14 mouse cellular contexts compared by ENCODE assay signal in the genomic region with DNA sequence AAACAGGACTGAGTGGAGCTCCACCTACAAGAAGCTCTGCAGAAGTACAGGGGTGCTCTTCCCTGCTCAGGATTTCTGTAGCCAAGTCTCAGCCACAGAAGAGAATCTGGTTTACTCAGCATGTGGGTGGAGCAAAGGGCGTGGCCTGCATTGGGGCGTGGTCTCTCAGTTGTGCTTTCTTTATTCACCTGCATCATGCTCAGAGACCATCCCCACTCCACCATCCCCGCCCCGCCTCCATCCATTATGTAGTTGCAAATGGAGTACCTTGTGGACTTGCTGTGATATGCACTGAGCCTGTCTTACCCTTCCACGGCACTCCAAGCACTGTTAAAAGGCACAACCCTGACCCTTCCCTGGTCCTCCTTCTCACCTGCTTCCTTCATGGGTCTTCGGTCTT.
DNase-seq lines count a peak whose midpoint lies in the region; ATAC-seq and TF ChIP-seq lines count a peak whose summit lies in the region.
"Had no signal": no experiment of that assay in that cellular context is flagged by ENCODE, and none has a peak within 500 bp of the region (broad histone marks: within the 10 kb centered on the region; RNA-seq: fewer than 3 reads in every experiment).

No protein-coding gene starts in this region.

- peak; percentile 34; the same call in 1 of the 2 replicates for ATAC-seq in embryonic facial prominence, embryonic 11.5 days (replicated peaks; ENCODE audit: insufficient number of reproducible peaks, low FRiP score, low TSS enrichment, low read depth)
- no peak for ATAC-seq in lung, embryonic 14.5 days (ENCODE audit: insufficient read depth)
- ATAC-seq in forebrain, embryonic 15.5 days (replicated peaks) = peak; percentile 26; the same call in 1 of the 2 replicates

- no peak overlapping the region for H3K27ac ChIP-seq in embryonic facial prominence, embryonic 11.5 days (replicated peaks; ENCODE audit: low read depth, low read length)
- no peak overlapping the region for H3K27ac ChIP-seq in embryonic facial prominence, embryonic 10.5 days (replicated peaks)
- no peak overlapping the region for H3K27ac ChIP-seq in lung, embryonic 14.5 days (ENCODE audit: low read depth)
- no peak overlapping the region for H3K27ac ChIP-seq in CH12.LX (ENCODE audit: insufficient read depth, low read depth)
- no peak overlapping the region for H3K27ac ChIP-seq in forebrain, embryonic 15.5 days (replicated peaks)
- H3K27ac ChIP-seq in cerebellum, adult 2 months (ENCODE audit: insufficient read depth, low read length) = no peak overlapping the region
- H3K27ac ChIP-seq: hindbrain, embryonic 10.5 days; kidney, postnatal 0 days; neural tube, embryonic 13.5 days had no signal

- H3K27me3 ChIP-seq in embryonic facial prominence, embryonic 11.5 days (ENCODE audit: control insufficient read depth, insufficient read depth, low read length) = no peaks in the 10 kb centered on the region
- H3K27me3 ChIP-seq in embryonic facial prominence, embryonic 10.5 days (replicated peaks; ENCODE audit: low read depth, poor library complexity, severe bottlenecking) = no peaks in the 10 kb centered on the region
- H3K27me3 ChIP-seq in lung, embryonic 14.5 days (ENCODE audit: insufficient read depth, low read length) = no peaks in the 10 kb centered on the region
- H3K27me3 ChIP-seq in CH12.LX (replicated peaks) = no peaks in the 10 kb centered on the region
- no peaks in the 10 kb centered on the region for H3K27me3 ChIP-seq in forebrain, embryonic 15.5 days
- H3K27me3 ChIP-seq in cerebellum, adult 2 months (ENCODE audit: control insufficient read depth, insufficient read depth, low read length) = no peaks in the 10 kb centered on the region
- H3K27me3 ChIP-seq: neural tube, embryonic 13.5 days had no signal

- no peak overlapping the region for H3K4me3 ChIP-seq in embryonic facial prominence, embryonic 11.5 days (ENCODE audit: low read depth, low read length)
- no peak overlapping the region for H3K4me3 ChIP-seq in embryonic facial prominence, embryonic 10.5 days
- H3K4me3 ChIP-seq in lung, embryonic 14.5 days (ENCODE audit: low read depth, low read length) = no peak overlapping the region
- H3K4me3 ChIP-seq in CH12.LX (replicated peaks in 1 of 3; ENCODE audit: low read depth in 2 of 3, low read length in 2 of 3, poor library complexity in 1 of 3) = no peak overlapping the region
- no peak overlapping the region for H3K4me3 ChIP-seq in forebrain, embryonic 15.5 days
- H3K4me3 ChIP-seq in cerebellum, adult 2 months (replicated peaks; ENCODE audit: insufficient read depth, low read depth, low read length) = no peak overlapping the region
- H3K4me3 ChIP-seq: hindbrain, embryonic 10.5 days; neural tube, embryonic 13.5 days had no signal

- H3K9ac ChIP-seq in embryonic facial prominence, embryonic 11.5 days (replicated peaks; ENCODE audit: low read length) = no peak overlapping the region
- no peak overlapping the region for H3K9ac ChIP-seq in lung, embryonic 14.5 days
- H3K9ac ChIP-seq in CH12.LX (ENCODE audit: insufficient read depth, low read depth) = no peak overlapping the region
- no peak overlapping the region for H3K9ac ChIP-seq in forebrain, embryonic 15.5 days (replicated peaks)
- H3K9ac ChIP-seq: neural tube, embryonic 13.5 days had no signal

- WGBS in embryonic facial prominence, embryonic 11.5 days = 49% methylated on average over 6 of the region's 6 CpGs
- 44% methylated on average over 6 of the region's 6 CpGs for WGBS in embryonic facial prominence, embryonic 10.5 days
- WGBS in lung, embryonic 14.5 days = 34% methylated on average over 6 of the region's 6 CpGs
- WGBS in forebrain, embryonic 15.5 days = 53% methylated on average over 6 of the region's 6 CpGs
- WGBS in cerebellum, adult 2 months = 71% methylated on average over 6 of the region's 6 CpGs

- H3K36me3 ChIP-seq in embryonic facial prominence, embryonic 11.5 days (replicated peaks; ENCODE audit: control insufficient read depth, insufficient read depth, low read depth, low read length) = no peaks in the 10 kb centered on the region
- H3K36me3 ChIP-seq in embryonic facial prominence, embryonic 10.5 days (replicated peaks) = no peaks in the 10 kb centered on the region
- H3K36me3 ChIP-seq in lung, embryonic 14.5 days (ENCODE audit: insufficient read depth) = no peaks in the 10 kb centered on the region
- H3K36me3 ChIP-seq in CH12.LX (replicated peaks in 1 of 2; ENCODE audit: control insufficient read depth in 1 of 2, insufficient read depth in 1 of 2, low read length in 1 of 2) = no peaks in the 10 kb centered on the region
- no peaks in the 10 kb centered on the region for H3K36me3 ChIP-seq in forebrain, embryonic 15.5 days
- H3K36me3 ChIP-seq: hindbrain, embryonic 10.5 days had no signal

- DNase-seq in embryonic facial prominence, embryonic 11.5 days (ENCODE audit: low spot score) = no peak
- no peak for DNase-seq in embryonic facial prominence, embryonic 10.5 days (ENCODE audit: low spot score)
- DNase-seq in lung, embryonic 14.5 days = peak; percentile 6
- no peak for DNase-seq in lung, postnatal 36 days
- peak; percentile 50 for DNase-seq in CH12.LX (ENCODE audit: extremely low read depth)
- DNase-seq in cerebellum, adult 2 months = no peak
- DNase-seq in gastrocnemius, postnatal 25 days = no peak
- DNase-seq: adrenal gland, adult 8-10 months; cerebellum, adult 8-10 months; heart, adult 11 months had no signal

- no peak for TF ChIP-seq EP300 in CH12.LX (IDR thresholded peaks at IDR 0.05; ENCODE audit: low read length)

- dilution Hi-C loops in CH12.LX (cut with MboI; ENCODE audit: extremely low pct_ligation_motif_present, extremely low pct_unique_long_range_greater_than_20kb, low sequenced_read_pairs) = no loop called here

- TF ChIP-seq POLR2A in CH12.LX (IDR thresholded peaks at IDR 0.05; ENCODE audit: low read depth, low read length) = no peak
- no peak for TF ChIP-seq POLR2A in cerebellum, adult 2 months (IDR thresholded peaks at IDR 0.05; ENCODE audit: borderline replicate concordance, insufficient read depth, low read length)

- no peaks in the 10 kb centered on the region for H3K79me2 ChIP-seq in CH12.LX (replicated peaks; ENCODE audit: control insufficient read depth, extremely low read depth, insufficient read depth, poor library complexity, severe bottlenecking)

- TF ChIP-seq RAD21 in CH12.LX (IDR thresholded peaks at IDR 0.05; ENCODE audit: low read depth, low read length) = no peak

- no peak overlapping the region for H3K4me2 ChIP-seq in embryonic facial prominence, embryonic 11.5 days (ENCODE audit: low read depth, low read length)
- no peak overlapping the region for H3K4me2 ChIP-seq in lung, embryonic 14.5 days
- H3K4me2 ChIP-seq in CH12.LX (ENCODE audit: insufficient read depth, low read depth, poor library complexity, severe bottlenecking) = 0 out of 2 replicates have a peak overlapping the region, but pooled peaks have one; percentile 6
- no peak overlapping the region for H3K4me2 ChIP-seq in forebrain, embryonic 15.5 days (replicated peaks)
- H3K4me2 ChIP-seq: neural tube, embryonic 13.5 days had no signal

- no peak for TF ChIP-seq CTCF in lung, embryonic 14.5 days (IDR thresholded peaks at IDR 0.05; ENCODE audit: low read depth)
- no peak for TF ChIP-seq CTCF in CH12.LX (conservative IDR thresholded peaks at IDR 0.05 in 1 of 2, IDR thresholded peaks at IDR 0.05 in 1 of 2; ENCODE audit: low read depth in 2 of 2, low read length in 2 of 2)
- no peak for TF ChIP-seq CTCF in cerebellum, adult 2 months (IDR thresholded peaks at IDR 0.05; ENCODE audit: borderline replicate concordance, insufficient read depth, low read depth, low read length)

- no peaks in the 10 kb centered on the region for H3K4me1 ChIP-seq in embryonic facial prominence, embryonic 11.5 days (ENCODE audit: control insufficient read depth, insufficient read depth, low read length)
- no peaks in the 10 kb centered on the region for H3K4me1 ChIP-seq in embryonic facial prominence, embryonic 10.5 days
- H3K4me1 ChIP-seq in lung, embryonic 14.5 days (ENCODE audit: insufficient read depth) = no peaks in the 10 kb centered on the region
- H3K4me1 ChIP-seq in CH12.LX (ENCODE audit: control insufficient read depth in 1 of 2, insufficient read depth in 2 of 2) = peaks cover 5 to 26% of the 10 kb centered on the region in 2 experiments
- H3K4me1 ChIP-seq in forebrain, embryonic 15.5 days = no peaks in the 10 kb centered on the region
- H3K4me1 ChIP-seq in cerebellum, adult 2 months (ENCODE audit: control insufficient read depth, insufficient read depth, low read length) = no peaks in the 10 kb centered on the region; the same call in none of the 2 replicates
- H3K4me1 ChIP-seq: hindbrain, embryonic 10.5 days had no signal

- in situ Hi-C loops in CH12.LX (cut with MboI; ENCODE audit: low pct_ligation_motif_present, low pct_unique_long_range_greater_than_20kb, low sequenced_read_pairs) = no loop called here

- H3K9me3 ChIP-seq in embryonic facial prominence, embryonic 11.5 days (replicated peaks; ENCODE audit: control insufficient read depth, low read length) = no peaks in the 10 kb centered on the region
- no peaks in the 10 kb centered on the region for H3K9me3 ChIP-seq in embryonic facial prominence, embryonic 10.5 days
- H3K9me3 ChIP-seq in lung, embryonic 14.5 days (ENCODE audit: low read depth, low read length) = no peaks in the 10 kb centered on the region
- no peaks in the 10 kb centered on the region for H3K9me3 ChIP-seq in CH12.LX (replicated peaks; ENCODE audit: low read length)
- H3K9me3 ChIP-seq in forebrain, embryonic 15.5 days = no peaks in the 10 kb centered on the region
- H3K9me3 ChIP-seq: hindbrain, embryonic 10.5 days; neural tube, embryonic 13.5 days had no signal

TF ChIP-seq in CH12.LX, 34 proteins besides CTCF, POLR2A, EP300 and RAD21:
- TF ChIP-seq POLR2AphosphoS2 (IDR thresholded peaks at IDR 0.05; ENCODE audit: low read depth, low read length) (no peak), E2F4 (IDR thresholded peaks at IDR 0.05; ENCODE audit: insufficient replicate concordance, low read depth, low read length) (no peak), IRF4 (IDR thresholded peaks at IDR 0.05; ENCODE audit: low read depth, low read length) (no peak), PAX5 (IDR thresholded peaks at IDR 0.05; ENCODE audit: low read length) (no peak), MAX (IDR thresholded peaks at IDR 0.05; ENCODE audit: low read length) (no peak), MXI1 (IDR thresholded peaks at IDR 0.05; ENCODE audit: low read depth, low read length) (no peak), GABPA (IDR thresholded peaks at IDR 0.05; ENCODE audit: insufficient replicate concordance, low read depth, low read length) (no peak), MAZ (IDR thresholded peaks at IDR 0.05; ENCODE audit: low read depth, low read length) (no peak), CHD2 (IDR thresholded peaks at IDR 0.05; ENCODE audit: low read length) (no peak), ZNF384 (IDR thresholded peaks at IDR 0.05; ENCODE audit: low read depth, low read length) (no peak), TCF12 (IDR thresholded peaks at IDR 0.05; ENCODE audit: low read depth, low read length) (no peak)
TF ChIP-seq in CH12.LX: peak in this region for 0.

Comparison
In these comparisons a context has a peak if more than half of its experiments do, and no peak if none do; other contexts are left out.
1. DNase-seq: peak in lung, embryonic 14.5 days (single experiment) and CH12.LX (single experiment); none in embryonic facial prominence, embryonic 11.5 days (single experiment), embryonic facial prominence, embryonic 10.5 days (single experiment), lung, postnatal 36 days (single experiment), cerebellum, adult 2 months (0 of 2) and gastrocnemius, postnatal 25 days (single experiment).